Mouse (Mus musculus) bone marrow macrophage, adult 2 months (primary cell): ENCODE data around the gene Hectd2.

Experiments
- CTCF ChIP-seq: IDR thresholded peaks from 2 replicates; pipeline ENCODE4 v1.5.1; 2012; ENCODE audit warnings: low read depth, mild to moderate bottlenecking, low read length, moderate library complexity
- POLR2A ChIP-seq: IDR thresholded peaks from 2 replicates; pipeline ENCODE4 v1.6.1; 2012; ENCODE audit warnings: mild to moderate bottlenecking, low read depth, low read length, borderline replicate concordance

DNA sequence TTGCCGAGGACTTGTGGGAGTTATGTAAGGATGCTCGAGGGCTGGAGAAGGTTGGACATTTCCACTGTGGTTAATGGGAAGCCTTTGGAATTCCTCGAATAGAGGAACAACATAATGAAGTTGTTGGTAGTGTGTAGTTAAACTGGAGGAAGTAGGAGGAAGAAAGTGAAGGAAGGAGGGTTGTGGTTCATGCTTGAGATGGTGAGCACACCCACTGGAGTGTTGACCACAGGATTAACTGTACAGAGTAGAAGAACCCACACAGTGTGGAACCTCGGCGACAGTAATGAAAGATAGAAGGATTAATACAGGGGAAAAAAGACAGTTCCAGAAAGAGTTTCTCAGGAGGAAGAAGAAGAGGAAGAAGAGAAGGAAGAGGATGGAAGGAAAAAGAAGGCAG lies 4.9 kb downstream of the Hectd2 start:
- TF ChIP-seq POLR2A, result no peak
- TF ChIP-seq CTCF, result no peak
